Mouse (Mus musculus) hindbrain, embryonic 16.5 days (tissue): ENCODE results near the gene Erich6. TPM values are rescaled to one million over a fixed set of nuclear protein-coding genes. Genes with fewer than 3 reads are reported as not detected.

ENCODE experiments used
- ATAC-seq: fragments of 200-750 bp; cut with Nextera tagmentation; 2 replicates; pipeline ENCODE4 v1.8.0; 2017; ENCODE audit warnings: moderate TSS enrichment, moderate library complexity
- H3K27ac ChIP-seq: fragments of 300-500 bp; sonication (generic); 2 replicates; pipeline ENCODE4 v1.5.1; 2014; ENCODE audit warnings: low read depth, mild to moderate bottlenecking, control low read depth, low read length, moderate library complexity
- H3K27me3 ChIP-seq: fragments of 300-500 bp; sonication (generic); replicated peaks from 2 replicates; pipeline ENCODE4 v1.6.1; 2014; ENCODE audit warnings: low read length; ENCODE audit not compliant: control insufficient read depth, insufficient read depth
- H3K36me3 ChIP-seq: fragments of 300-500 bp; sonication (generic); 2 replicates; pipeline ENCODE4 v1.6.1; 2014; ENCODE audit warnings: mild to moderate bottlenecking, low read length, moderate library complexity, mixed read lengths; ENCODE audit not compliant: control insufficient read depth, insufficient read depth
- H3K4me1 ChIP-seq: fragments of 300-500 bp; sonication (generic); 2 replicates; pipeline ENCODE4 v1.6.1; 2014; ENCODE audit warnings: low read depth, low read length; ENCODE audit not compliant: control insufficient read depth, insufficient read depth
- H3K4me2 ChIP-seq: fragments of 300-500 bp; sonication (generic); 2 replicates; pipeline ENCODE4 v1.6.1; 2014; ENCODE audit warnings: mild to moderate bottlenecking, low read length, control low read depth, moderate library complexity
- H3K4me3 ChIP-seq: fragments of 300-500 bp; sonication (generic); 2 replicates; pipeline ENCODE4 v1.5.1; 2014; ENCODE audit warnings: mild to moderate bottlenecking, low read length, control low read depth, moderate library complexity
- H3K9ac ChIP-seq: fragments of 300-500 bp; sonication (generic); 2 replicates; pipeline ENCODE4 v1.6.1; 2014; ENCODE audit warnings: low read depth, mild to moderate bottlenecking, control low read depth, low read length, moderate library complexity
- H3K9me3 ChIP-seq: fragments of 300-500 bp; sonication (generic); 2 replicates; pipeline ENCODE4 v1.6.1; 2014; ENCODE audit warnings: mild to moderate bottlenecking, low read length, moderate library complexity; ENCODE audit not compliant: control insufficient read depth
- WGBS: fragments of 180-500 bp; shearing (Covaris S2); extraction: QIAGEN DNeasy Blood & Tissue Kit; methylation state at CpG from one replicate; pipeline ENCODE4 v1.1.7; 2014; 5-methylcytosine and 5-hydroxymethylcytosine counted together
- polyA plus RNA-seq: library from polyadenylated mRNA; unstranded; fragments of >200 nt; fragmentation: Nextera tagmentation; extraction: Ambion mirVana; gene quantifications from 2 replicates; pipeline ENCODE4 v1.2.1, GENCODE M21; 2015

Gene Erich6
- polyA plus RNA-seq, 1 experiment from 2014 or later, result 0.15 TPM

DNA sequence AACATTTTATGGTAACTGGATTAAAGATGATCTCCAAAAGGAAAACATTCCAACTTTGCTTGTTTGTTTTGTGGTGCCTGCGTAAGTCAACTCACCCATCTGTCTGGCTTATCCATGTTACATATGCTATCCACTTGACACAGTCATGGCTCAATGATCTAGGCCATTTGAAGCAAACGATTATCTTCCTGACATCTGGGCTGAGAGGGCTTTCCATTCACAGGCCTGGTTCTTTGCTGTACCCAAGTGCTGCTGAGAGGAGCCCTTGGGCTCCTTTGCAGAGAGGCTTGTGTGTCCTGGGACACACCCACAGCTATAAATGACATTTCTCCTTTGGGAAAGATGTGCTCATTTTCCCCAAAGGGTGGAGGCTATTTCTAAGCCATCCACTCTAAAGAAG, 41.9 kb upstream of the Erich6 start:
- Histone ChIP-seq H3K9ac (no peak overlapping the region), H3K27me3 (no peaks in the 10 kb centered on the region), H3K4me1 (peaks cover 16% of the 10 kb centered on the region), H3K4me3 (no peak overlapping the region), H3K9me3 (no peaks in the 10 kb centered on the region), H3K27ac (no peak overlapping the region), H3K36me3 (peaks cover 6% of the 10 kb centered on the region; the same call in 1 of the 2 replicates), H3K4me2 (no peak overlapping the region)
- WGBS, result 43% methylated on average over 2 of the region's 2 CpGs
- 0 out of 2 replicates have a peak, but pooled peaks have one; percentile 15 for ATAC-seq

GRCm38 (mm10) chr3:58678384-58678783, 41.4 kb upstream of the Erich6 start:
- Histone ChIP-seq H3K9ac (no peak overlapping the region), H3K27ac (no peak overlapping the region), H3K36me3 (peaks cover 6% of the 10 kb centered on the region; the same call in 1 of the 2 replicates), H3K4me3 (no peak overlapping the region), H3K9me3 (no peaks in the 10 kb centered on the region), H3K4me1 (peaks cover 16% of the 10 kb centered on the region), H3K27me3 (no peaks in the 10 kb centered on the region), H3K4me2 (no peak overlapping the region)
- 52% methylated on average over 8 of the region's 8 CpGs for WGBS
- ATAC-seq, result no peak; the same call in 1 of the 2 replicates

GRCm38 (mm10) chr3:58677615-58678014, 40.6 kb upstream of the Erich6 start:
- Histone ChIP-seq H3K4me3 (no peak overlapping the region), H3K4me2 (no peak overlapping the region), H3K9ac (no peak overlapping the region), H3K4me1 (peaks cover 16% of the 10 kb centered on the region), H3K36me3 (peaks cover 6% of the 10 kb centered on the region; the same call in 1 of the 2 replicates), H3K27me3 (no peaks in the 10 kb centered on the region), H3K27ac (no peak overlapping the region), H3K9me3 (no peaks in the 10 kb centered on the region)
- peak; percentile 53; the same call in 1 of the 2 replicates for ATAC-seq
- 53% methylated on average over 3 of the region's 3 CpGs for WGBS

GRCm38 (mm10) chr3:58673295-58673694, 36.3 kb upstream of the Erich6 start:
- 94% methylated on average over 5 of the region's 5 CpGs for WGBS
- H3K9ac ChIP-seq, result no peak overlapping the region
- ATAC-seq, result no peak

DNA sequence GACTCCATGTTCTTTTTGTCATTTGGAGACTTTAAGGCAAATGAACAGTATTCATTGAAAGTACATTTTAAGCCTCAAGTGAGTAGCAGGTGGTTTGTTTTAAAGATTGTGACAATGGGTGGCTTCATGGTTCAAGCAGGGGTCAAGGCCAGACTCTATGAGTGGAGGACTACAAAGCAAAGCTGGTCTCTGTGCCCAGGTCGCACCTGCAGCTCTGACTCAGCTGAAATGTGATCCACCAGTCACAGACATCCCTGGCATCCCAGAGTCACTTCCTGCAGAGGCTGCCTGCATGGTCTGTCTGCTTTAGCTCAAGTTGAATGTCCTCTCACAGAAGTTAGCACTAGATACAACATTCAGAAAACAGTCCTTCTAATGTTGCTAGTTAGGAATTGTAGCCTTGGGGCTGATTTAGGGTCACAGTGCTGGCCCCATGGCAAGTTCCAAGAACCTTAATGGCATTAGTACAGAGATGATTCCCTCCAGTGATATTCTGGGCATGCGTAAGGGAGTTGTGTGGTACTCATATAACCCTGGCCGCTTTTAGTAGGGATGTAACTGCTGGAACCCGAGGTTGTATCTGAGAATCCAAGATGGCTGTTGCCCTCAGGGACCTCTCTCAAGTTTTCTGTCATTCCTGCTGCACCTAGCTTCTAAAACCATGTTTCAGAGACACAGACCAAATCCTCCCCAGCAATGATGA, 35.6 kb upstream of the Erich6 start:
- Histone ChIP-seq H3K4me2 (no peak overlapping the region), H3K9me3 (no peaks in the 10 kb centered on the region), H3K9ac (no peak overlapping the region), H3K4me3 (no peak overlapping the region), H3K27ac (no peak overlapping the region), H3K4me1 (0 out of 2 replicates have a peak, but pooled peaks cover 2% of the 10 kb centered on the region), H3K27me3 (no peaks in the 10 kb centered on the region), H3K36me3 (peaks cover 6% of the 10 kb centered on the region; the same call in 1 of the 2 replicates)
- no peak for ATAC-seq
- WGBS, result 84% methylated on average over 4 of the region's 4 CpGs

More at GRCm38 (mm10) chr3:58673295-58673694, 36.3 kb upstream of the Erich6 start:
- Histone ChIP-seq H3K9me3 (no peaks in the 10 kb centered on the region), H3K4me1 (0 out of 2 replicates have a peak, but pooled peaks cover 2% of the 10 kb centered on the region), H3K36me3 (peaks cover 6% of the 10 kb centered on the region; the same call in 1 of the 2 replicates), H3K27ac (no peak overlapping the region), H3K4me2 (no peak overlapping the region), H3K4me3 (no peak overlapping the region), H3K27me3 (no peaks in the 10 kb centered on the region)

DNA sequence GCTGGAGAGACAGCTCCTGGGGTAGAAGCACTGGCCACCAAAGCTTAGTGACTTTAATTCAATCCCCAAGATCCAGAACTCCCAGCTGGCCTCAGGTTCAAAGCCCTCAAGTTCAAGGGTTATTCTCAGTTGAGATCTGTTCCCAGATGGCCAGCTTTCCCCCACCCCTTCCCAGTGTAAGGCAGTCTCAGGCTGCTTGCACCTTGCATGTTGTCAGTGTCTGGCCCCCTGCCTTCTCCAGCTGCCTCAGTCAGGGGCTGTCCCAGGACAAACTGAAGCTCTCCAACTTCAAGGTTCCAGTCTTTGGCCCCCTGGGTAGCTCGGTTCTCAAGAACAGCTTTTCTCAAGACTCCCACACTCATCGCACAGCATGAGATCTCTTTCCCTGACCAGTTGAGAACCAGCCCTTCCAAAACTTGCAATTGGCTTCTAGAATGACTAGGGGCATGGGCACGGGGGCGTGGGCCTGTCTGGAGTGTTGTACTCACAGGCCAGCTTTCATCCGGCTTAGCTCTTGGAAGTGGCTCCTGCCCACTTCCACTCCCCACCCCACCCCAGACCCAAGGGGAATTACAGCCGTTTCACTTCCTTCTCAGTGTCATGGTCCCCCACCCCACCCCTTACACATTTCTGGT, 34.7 kb upstream of the Erich6 start:
- Histone ChIP-seq H3K36me3 (peaks cover 6% of the 10 kb centered on the region; the same call in 1 of the 2 replicates), H3K9me3 (no peaks in the 10 kb centered on the region), H3K9ac (no peak overlapping the region), H3K4me1 (no peaks in the 10 kb centered on the region), H3K4me3 (no peak overlapping the region), H3K4me2 (no peak overlapping the region), H3K27me3 (no peaks in the 10 kb centered on the region), H3K27ac (no peak overlapping the region)
- ATAC-seq, result no peak
- WGBS, result 63% methylated on average over 6 of the region's 6 CpGs

- Histone ChIP-seq H3K9ac (no peak overlapping the region), H3K27me3 (no peaks in the 10 kb centered on the region), H3K4me2 (no peak overlapping the region), H3K4me1 (no peaks in the 10 kb centered on the region), H3K36me3 (no peaks in the 10 kb centered on the region), H3K4me3 (no peak overlapping the region), H3K9me3 (peaks cover 8% of the 10 kb centered on the region), H3K27ac (no peak overlapping the region)
- WGBS, result 82% methylated on average over 7 of the region's 7 CpGs
- ATAC-seq, result no peak
These were observed 27.0 kb upstream of the Erich6 start for GRCm38 (mm10) chr3:58663970-58664369.

DNA sequence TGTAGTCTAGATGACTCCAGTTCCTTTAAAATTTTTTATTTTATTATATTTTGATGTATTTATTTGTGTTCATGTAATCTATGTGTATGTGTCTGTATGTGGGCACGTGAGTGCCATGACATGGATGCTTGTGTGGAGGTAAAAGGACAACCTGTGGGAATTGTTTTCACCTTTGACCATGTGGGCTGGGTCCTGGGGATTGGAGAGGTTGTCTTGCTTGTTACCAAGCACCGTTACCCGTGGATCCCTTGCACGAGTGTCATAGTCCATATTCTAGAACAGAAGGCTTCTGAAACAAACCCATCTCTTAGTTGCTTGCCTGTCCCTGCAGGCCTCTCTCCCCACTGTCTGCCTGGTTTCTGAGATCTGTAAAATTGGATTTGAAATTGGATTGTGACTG, 23.6 kb upstream of the Erich6 start:
- Histone ChIP-seq H3K27me3 (no peaks in the 10 kb centered on the region), H3K27ac (no peak overlapping the region), H3K4me1 (no peaks in the 10 kb centered on the region), H3K36me3 (no peaks in the 10 kb centered on the region), H3K4me2 (no peak overlapping the region), H3K4me3 (no peak overlapping the region), H3K9me3 (no peaks in the 10 kb centered on the region), H3K9ac (no peak overlapping the region)
- WGBS, result 93% methylated on average over 4 of the region's 4 CpGs
- no peak for ATAC-seq

DNA sequence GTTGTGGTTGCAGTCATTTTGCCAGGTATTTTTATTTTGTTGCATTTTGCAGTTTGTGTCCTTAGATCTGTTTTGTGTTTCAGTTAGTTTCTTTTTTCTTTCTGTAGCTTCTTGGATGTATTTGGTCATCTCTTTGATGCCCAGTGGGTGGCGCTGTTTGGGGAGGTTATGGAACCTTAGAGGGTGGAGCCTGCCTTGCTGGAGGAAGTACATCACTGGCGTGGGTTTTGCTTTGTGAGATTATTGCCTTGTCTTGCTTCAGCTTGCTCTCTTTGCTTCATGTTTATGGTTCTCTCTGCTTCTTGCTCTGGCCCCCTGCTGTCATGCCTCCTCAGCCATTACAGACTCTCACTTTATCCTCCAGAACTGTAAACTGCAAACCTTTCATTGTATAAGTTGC, 20.3 kb upstream of the Erich6 start:
- H3K27ac ChIP-seq, result no peak overlapping the region
- H3K4me2 ChIP-seq, result no peak overlapping the region
- H3K4me1 ChIP-seq, result no peaks in the 10 kb centered on the region
- no peaks in the 10 kb centered on the region for H3K27me3 ChIP-seq
- no peak overlapping the region for H3K9ac ChIP-seq
- 33% methylated on average over 2 of the region's 2 CpGs for WGBS
- H3K9me3 ChIP-seq, result no peaks in the 10 kb centered on the region
- no peak overlapping the region for H3K4me3 ChIP-seq
- no peak for ATAC-seq
- H3K36me3 ChIP-seq, result no peaks in the 10 kb centered on the region
